In the genomic region with DNA sequence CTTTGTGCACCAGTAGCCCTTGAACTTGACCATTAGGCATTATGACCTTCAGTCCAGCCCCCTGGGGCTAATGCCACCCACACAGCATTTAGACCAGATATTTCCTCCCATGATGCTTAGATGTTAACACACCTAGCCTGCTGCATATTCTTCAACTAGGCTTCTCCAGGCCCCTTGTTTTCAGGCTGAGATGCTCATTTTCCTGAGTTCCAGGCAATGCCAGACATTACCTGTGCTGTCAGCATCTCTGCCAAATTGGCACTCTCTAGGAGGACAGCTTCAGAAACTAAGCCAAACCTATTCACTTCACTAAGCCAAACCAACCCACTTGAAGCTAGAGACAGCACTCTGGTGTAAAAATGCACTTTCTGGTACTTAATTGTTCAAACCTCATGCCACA, we compare ENCODE assay signal across 12 mouse cellular contexts. TPM values are rescaled to one million over a fixed set of nuclear protein-coding genes. Genes with fewer than 3 reads are reported as not detected.
DNase-seq lines count a peak whose midpoint lies in the region; ATAC-seq lines count a peak whose summit lies in the region.
"Had no signal": no experiment of that assay in that cellular context is flagged by ENCODE, and none has a peak within 500 bp of the region (broad histone marks: within the 10 kb centered on the region; RNA-seq: fewer than 3 reads in every experiment).

No protein-coding gene starts in this region.

- H3K9ac ChIP-seq in heart, embryonic 14.5 days (ENCODE audit: low read length) = no peak overlapping the region
- no peak overlapping the region for H3K9ac ChIP-seq in forebrain, embryonic 14.5 days (ENCODE audit: low read length)
- no peak overlapping the region for H3K9ac ChIP-seq in limb, embryonic 15.5 days

- DNase-seq in heart, postnatal 10 days = no peak
- no peak for DNase-seq in forebrain, embryonic 14.5 days (ENCODE audit: low spot score)
- DNase-seq in c-Kit-positive CD71-positive TER-119-positive erythroid progenitor cells, embryonic 14.5 days (ENCODE audit: low spot score) = no peak
- DNase-seq in gastrocnemius, postnatal 10 days = no peak
- DNase-seq in cerebellum, adult 18-20 months = no peak
- DNase-seq: adrenal gland, postnatal 10 days; kidney, postnatal 25 days; right cerebral cortex, postnatal 25 days had no signal

- H3K27me3 ChIP-seq in heart, embryonic 14.5 days (ENCODE audit: control insufficient read depth, insufficient read depth, low read length) = no peaks in the 10 kb centered on the region
- H3K27me3 ChIP-seq in forebrain, embryonic 14.5 days (replicated peaks; ENCODE audit: control insufficient read depth, insufficient read depth, low read length) = peaks cover 12% of the 10 kb centered on the region
- no peaks in the 10 kb centered on the region; the same call in 1 of the 2 replicates for H3K27me3 ChIP-seq in limb, embryonic 15.5 days

- intact Hi-C loops in heart, postnatal 10 days (cut with DNase I) = no loop called here

- H3K36me3 ChIP-seq in heart, embryonic 14.5 days (ENCODE audit: control insufficient read depth, insufficient read depth, low read length) = no peaks in the 10 kb centered on the region
- H3K36me3 ChIP-seq in forebrain, embryonic 14.5 days (ENCODE audit: control insufficient read depth, insufficient read depth, low read length) = no peaks in the 10 kb centered on the region
- H3K36me3 ChIP-seq in limb, embryonic 15.5 days = no peaks in the 10 kb centered on the region

- 0 out of 4 replicates have a peak overlapping the region, but pooled peaks of 1 of the 2 experiments have one; percentile 65 for H3K4me3 ChIP-seq in heart, embryonic 14.5 days (ENCODE audit: control insufficient read depth in 1 of 2, insufficient read depth in 1 of 2, low read depth in 1 of 2, low read length in 2 of 2)
- H3K4me3 ChIP-seq in brown adipose tissue, adult 24 weeks (ENCODE audit: insufficient read depth, low read depth, low read length) = peak overlapping the region; percentile 18; the same call in 1 of the 2 replicates
- H3K4me3 ChIP-seq in forebrain, embryonic 14.5 days (ENCODE audit: low read depth, low read length) = peak overlapping the region; percentile 62
- peak overlapping the region; percentile 57 for H3K4me3 ChIP-seq in limb, embryonic 15.5 days

- ATAC-seq in heart, embryonic 14.5 days (ENCODE audit: insufficient number of reproducible peaks, insufficient read depth, low FRiP score, low read depth) = no peak
- ATAC-seq in forebrain, embryonic 14.5 days = no peak
- ATAC-seq in limb, embryonic 15.5 days (ENCODE audit: insufficient number of reproducible peaks, low FRiP score, low TSS enrichment, low read depth) = no peak

- peaks cover 0 to 12% of the 10 kb centered on the region in 2 experiments; a peak in 1 of 4 replicates for H3K4me1 ChIP-seq in heart, embryonic 14.5 days (ENCODE audit: control insufficient read depth in 2 of 2, insufficient read depth in 2 of 2, low read length in 2 of 2)
- H3K4me1 ChIP-seq in brown adipose tissue, adult 24 weeks (ENCODE audit: control insufficient read depth, insufficient read depth, insufficient read length, low read length) = 0 out of 2 replicates have a peak, but pooled peaks cover 2% of the 10 kb centered on the region
- 0 out of 2 replicates have a peak, but pooled peaks cover 5% of the 10 kb centered on the region for H3K4me1 ChIP-seq in forebrain, embryonic 14.5 days (ENCODE audit: control insufficient read depth, insufficient read depth, low read length)
- peaks cover 22% of the 10 kb centered on the region for H3K4me1 ChIP-seq in limb, embryonic 15.5 days

- H3K4me2 ChIP-seq in heart, embryonic 14.5 days (ENCODE audit: low read length) = peak overlapping the region; percentile 98
- H3K4me2 ChIP-seq in forebrain, embryonic 14.5 days (ENCODE audit: low read length) = peak overlapping the region; percentile 95
- peak overlapping the region; percentile 95 for H3K4me2 ChIP-seq in limb, embryonic 15.5 days

- H3K9me3 ChIP-seq in heart, embryonic 14.5 days (ENCODE audit: control insufficient read depth, low read length) = no peaks in the 10 kb centered on the region
- H3K9me3 ChIP-seq in forebrain, embryonic 14.5 days (replicated peaks; ENCODE audit: control insufficient read depth, low read length) = no peaks in the 10 kb centered on the region
- H3K9me3 ChIP-seq in limb, embryonic 15.5 days = no peaks in the 10 kb centered on the region

- H3K27ac ChIP-seq in heart, embryonic 14.5 days (replicated peaks in 1 of 2; ENCODE audit: control insufficient read depth in 1 of 2, insufficient read depth in 1 of 2, low read depth in 2 of 2, low read length in 2 of 2) = no peak overlapping the region
- no peak overlapping the region for H3K27ac ChIP-seq in brown adipose tissue, adult 24 weeks (replicated peaks; ENCODE audit: low read depth, low read length)
- no peak overlapping the region for H3K27ac ChIP-seq in forebrain, embryonic 14.5 days (ENCODE audit: low read depth, low read length)
- H3K27ac ChIP-seq in limb, embryonic 15.5 days = no peak overlapping the region
- H3K27ac ChIP-seq: macrophage had no signal

RNA-seq across cellular contexts. Expression of a gene that starts 1.7 kb away (rescaled TPM):
- polyA plus RNA-seq in heart, embryonic 14.5 days (2014; fragmentation: Nextera tagmentation; extraction: Ambion mirVana) = 2.6 and 3.1 TPM in 2 replicates
- total RNA-seq in heart, postnatal 10 days (2021) = 10 to 100 TPM in 1 of 2 experiments, 1 to 10 TPM in 1; 7.9 to 13.7 TPM
- 0.59 and 1.8 TPM in 2 replicates for polyA plus RNA-seq in brown adipose tissue, adult 24 weeks (2012; ENCODE audit: insufficient read depth, insufficient read length, missing spikeins)
- 2.5 and 3.8 TPM in 2 replicates for polyA plus RNA-seq in forebrain, embryonic 14.5 days (2014; fragmentation: Nextera tagmentation; extraction: Ambion mirVana)
- polyA plus RNA-seq in limb, embryonic 15.5 days (2015; fragmentation: Nextera tagmentation; extraction: Ambion mirVana) = 8.9 and 9.1 TPM in 2 replicates
- total RNA-seq in gastrocnemius, postnatal 10 days (2021) = 1 to 10 TPM; 2.3 to 3.5 TPM
